Comparison of ENCODE assay signal across 26 mouse cellular contexts in the genomic region with DNA sequence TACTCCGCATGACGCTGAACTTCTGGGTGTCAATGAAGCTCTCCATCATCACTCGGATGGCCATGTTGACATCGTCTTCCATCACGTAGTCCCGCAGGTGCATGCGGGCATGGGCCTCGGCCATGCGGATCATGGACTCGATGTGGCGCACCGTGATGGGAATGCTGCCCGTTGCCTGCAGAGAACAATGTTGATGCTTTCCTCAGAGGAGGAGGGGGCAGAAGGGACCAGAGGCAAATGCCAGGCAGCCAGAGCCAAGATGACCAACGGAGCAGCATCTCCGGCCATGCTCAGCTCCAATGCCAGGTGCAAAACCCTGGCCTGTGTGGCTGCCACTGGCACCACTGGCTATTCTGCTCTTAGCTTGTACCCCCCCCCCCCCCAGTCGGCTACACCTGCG. TPM values are rescaled to one million over a fixed set of nuclear protein-coding genes. Genes with fewer than 3 reads are reported as not detected.
DNase-seq lines count a peak whose midpoint lies in the region; ATAC-seq and TF ChIP-seq lines count a peak whose summit lies in the region.
"Had no signal": no experiment of that assay in that cellular context is flagged by ENCODE, and none has a peak within 500 bp of the region (broad histone marks: within the 10 kb centered on the region; RNA-seq: fewer than 3 reads in every experiment).

No protein-coding gene starts in this region.

- no peak overlapping the region for H3K4me2 ChIP-seq in hindbrain, embryonic 13.5 days
- no peak overlapping the region for H3K4me2 ChIP-seq in neural tube, embryonic 15.5 days
- H3K4me2 ChIP-seq: embryonic facial prominence, embryonic 13.5 days; forebrain, embryonic 12.5 days; forebrain, embryonic 15.5 days; heart, embryonic 11.5 days; hindbrain, embryonic 14.5 days had no signal

- 98% methylated on average over 17 of the region's 17 CpGs for WGBS in hindbrain, embryonic 10.5 days
- WGBS in hindbrain, embryonic 13.5 days = 94% methylated on average over 17 of the region's 17 CpGs
- 96% methylated on average over 17 of the region's 17 CpGs for WGBS in neural tube, embryonic 15.5 days

- TF ChIP-seq CTCF in E14TG2a.4 (conservative IDR thresholded peaks at IDR 0.05; ENCODE audit: low read length) (no peak), ES-Bruce4 (IDR thresholded peaks at IDR 0.05; ENCODE audit: low read depth, low read length) (no peak)

- peaks cover 11% of the 10 kb centered on the region; the same call in 1 of the 2 replicates for H3K4me1 ChIP-seq in hindbrain, embryonic 10.5 days (replicated peaks)
- H3K4me1 ChIP-seq in hindbrain, embryonic 13.5 days (replicated peaks) = peaks cover 8% of the 10 kb centered on the region
- H3K4me1 ChIP-seq in E14TG2a.4 (replicated peaks; ENCODE audit: low read depth, low read length) = peaks cover 72% of the 10 kb centered on the region
- H3K4me1 ChIP-seq in ES-Bruce4 (ENCODE audit: control insufficient read depth, insufficient read depth, low read length) = peaks cover 4% of the 10 kb centered on the region
- H3K4me1 ChIP-seq in neural tube, embryonic 15.5 days = 0 out of 2 replicates have a peak, but pooled peaks cover 9% of the 10 kb centered on the region
- H3K4me1 ChIP-seq: embryonic facial prominence, embryonic 10.5 days; embryonic facial prominence, embryonic 13.5 days had no signal

- no peak for TF ChIP-seq POLR2A in ES-Bruce4 (IDR thresholded peaks at IDR 0.05; ENCODE audit: insufficient read depth, low read length)

- H3K9me3 ChIP-seq in hindbrain, embryonic 10.5 days = no peaks in the 10 kb centered on the region
- no peaks in the 10 kb centered on the region for H3K9me3 ChIP-seq in hindbrain, embryonic 13.5 days
- H3K9me3 ChIP-seq in E14TG2a.4 (ENCODE audit: low read length) (no peaks in the 10 kb centered on the region), ES-Bruce4 (replicated peaks; ENCODE audit: control insufficient read depth, insufficient read depth, low read length, poor library complexity, severe bottlenecking) (no peaks in the 10 kb centered on the region)
- no peaks in the 10 kb centered on the region for H3K9me3 ChIP-seq in neural tube, embryonic 15.5 days (replicated peaks)
- H3K9me3 ChIP-seq: embryonic facial prominence, embryonic 10.5 days; embryonic facial prominence, embryonic 13.5 days; forebrain, embryonic 12.5 days; forebrain, embryonic 15.5 days had no signal

- no peak for ATAC-seq in hindbrain, embryonic 13.5 days (ENCODE audit: low FRiP score)
- ATAC-seq in neural tube, embryonic 15.5 days (ENCODE audit: low FRiP score) = no peak
- ATAC-seq: activated CD4-positive, CD25-positive, alpha-beta regulatory T cell, adult 4 months; CD4-positive, CD25-positive, alpha-beta regulatory T cell, adult 4 months; forebrain, embryonic 15.5 days; hindbrain, postnatal 0 days; inflammation-experienced regulatory T-cells, adult 6 months had no signal

- TF ChIP-seq EP300 in ES-Bruce4 (IDR thresholded peaks at IDR 0.05; ENCODE audit: insufficient read depth, low read depth, low read length) = no peak

- no peak overlapping the region for H3K4me3 ChIP-seq in hindbrain, embryonic 10.5 days
- no peak overlapping the region for H3K4me3 ChIP-seq in hindbrain, embryonic 13.5 days
- H3K4me3 ChIP-seq in E14TG2a.4 (replicated peaks; ENCODE audit: low read length) = 0 out of 2 replicates have a peak overlapping the region, but pooled peaks have one; percentile 37
- H3K4me3 ChIP-seq in ES-Bruce4 (ENCODE audit: low read depth, low read length) = no peak overlapping the region
- H3K4me3 ChIP-seq in neural tube, embryonic 15.5 days (replicated peaks) = no peak overlapping the region
- H3K4me3 ChIP-seq: embryonic facial prominence, embryonic 10.5 days; embryonic facial prominence, embryonic 13.5 days; erythroblast, embryonic 14.5 days; forebrain, embryonic 12.5 days; forebrain, embryonic 15.5 days had no signal

- 0 out of 2 replicates have a peak overlapping the region, but pooled peaks have one; percentile 12 for H3K27ac ChIP-seq in hindbrain, embryonic 10.5 days
- no peak overlapping the region for H3K27ac ChIP-seq in hindbrain, embryonic 13.5 days
- peak overlapping the region; percentile 29 for H3K27ac ChIP-seq in ES-Bruce4 (ENCODE audit: insufficient read depth, low read length)
- no peak overlapping the region for H3K27ac ChIP-seq in neural tube, embryonic 15.5 days (replicated peaks)
- H3K27ac ChIP-seq: embryonic facial prominence, embryonic 10.5 days; embryonic facial prominence, embryonic 13.5 days; forebrain, embryonic 12.5 days; forebrain, embryonic 15.5 days; hindbrain, embryonic 14.5 days; hindbrain, postnatal 0 days had no signal

- H3K27me3 ChIP-seq in hindbrain, embryonic 10.5 days (ENCODE audit: insufficient read depth, poor library complexity, severe bottlenecking) = no peaks in the 10 kb centered on the region
- no peaks in the 10 kb centered on the region for H3K27me3 ChIP-seq in hindbrain, embryonic 13.5 days
- H3K27me3 ChIP-seq in E14TG2a.4 (ENCODE audit: insufficient read depth, low read length) (no peaks in the 10 kb centered on the region), ES-Bruce4 (ENCODE audit: control insufficient read depth, insufficient read depth, low read length, poor library complexity, severe bottlenecking) (no peaks in the 10 kb centered on the region)
- no peaks in the 10 kb centered on the region for H3K27me3 ChIP-seq in neural tube, embryonic 15.5 days (replicated peaks)
- H3K27me3 ChIP-seq: embryonic facial prominence, embryonic 13.5 days; forebrain, embryonic 12.5 days; forebrain, embryonic 15.5 days had no signal

- H3K36me3 ChIP-seq in hindbrain, embryonic 10.5 days = peaks cover 98% of the 10 kb centered on the region
- peaks cover 56% of the 10 kb centered on the region for H3K36me3 ChIP-seq in hindbrain, embryonic 13.5 days
- H3K36me3 ChIP-seq in E14TG2a.4 (ENCODE audit: insufficient read depth, low read length) (peaks cover 99% of the 10 kb centered on the region), ES-Bruce4 (ENCODE audit: control insufficient read depth, insufficient read depth, low read length, poor library complexity, severe bottlenecking) (peaks cover 76% of the 10 kb centered on the region)
- H3K36me3 ChIP-seq in neural tube, embryonic 15.5 days = peaks cover 19% of the 10 kb centered on the region

- H3K9ac ChIP-seq in hindbrain, embryonic 13.5 days = no peak overlapping the region
- no peak overlapping the region for H3K9ac ChIP-seq in ES-Bruce4 (ENCODE audit: low read depth, poor library complexity, severe bottlenecking)
- H3K9ac ChIP-seq in neural tube, embryonic 15.5 days (replicated peaks) = no peak overlapping the region
- H3K9ac ChIP-seq: embryonic facial prominence, embryonic 13.5 days; forebrain, embryonic 12.5 days; forebrain, embryonic 15.5 days; hindbrain, embryonic 14.5 days had no signal

- DNase-seq in hindbrain, embryonic 10.5 days (ENCODE audit: low spot score) = no peak
- no peak for DNase-seq in adrenal gland, postnatal 14 days
- DNase-seq: adrenal gland, adult 8-10 months; adrenal gland, postnatal 36 days; cerebellum, adult 2 months; cerebellum, adult 9-11 months; cerebellum, postnatal 36 days; embryo, embryonic 11 days; gastrocnemius, postnatal 10 days; heart, adult 11 months; kidney, adult 11 months had no signal

RNA-seq across cellular contexts. Expression of a gene that starts 9.8 kb away (rescaled TPM):
- polyA plus RNA-seq in hindbrain, embryonic 10.5 days (2016; fragmentation: Nextera tagmentation; extraction: Ambion mirVana) = 81.1 and 182 TPM in 2 replicates
- polyA plus RNA-seq in hindbrain, embryonic 13.5 days (2015; fragmentation: Nextera tagmentation; extraction: Ambion mirVana) = 546 and 595 TPM in 2 replicates
- 0.81 and 1.2 TPM in 2 replicates for polyA plus RNA-seq in ES-Bruce4 (2011; ENCODE audit: insufficient read depth, insufficient read length, low read depth, missing spikeins)
- 504 and 640 TPM in 2 replicates for polyA plus RNA-seq in neural tube, embryonic 15.5 days (2015; fragmentation: Nextera tagmentation; extraction: Ambion mirVana)
- 24.4 and 27.2 TPM in 2 replicates for total RNA-seq in adrenal gland, postnatal 14 days (2021)
- polyA plus RNA-seq: activated CD4-positive, CD25-positive, alpha-beta regulatory T cell, adult 4 months; inflammation-experienced regulatory T-cells, adult 6 months had no signal

RNA-seq across cellular contexts. Expression of a gene that starts 13.9 kb away (rescaled TPM):
- polyA plus RNA-seq in hindbrain, embryonic 10.5 days (2016; fragmentation: Nextera tagmentation; extraction: Ambion mirVana) = 222 and 292 TPM in 2 replicates
- polyA plus RNA-seq in hindbrain, embryonic 13.5 days (2015; fragmentation: Nextera tagmentation; extraction: Ambion mirVana) = 43.0 and 43.7 TPM in 2 replicates
- polyA plus RNA-seq in ES-Bruce4 (2011; ENCODE audit: insufficient read depth, insufficient read length, low read depth, missing spikeins) = 117 and 120 TPM in 2 replicates
- polyA plus RNA-seq in neural tube, embryonic 15.5 days (2015; fragmentation: Nextera tagmentation; extraction: Ambion mirVana) = 20.5 and 52.5 TPM in 2 replicates
- total RNA-seq in adrenal gland, postnatal 14 days (2021) = 53.9 and 60.2 TPM in 2 replicates

RNA-seq across cellular contexts. Expression of a gene that starts 17.4 kb away (rescaled TPM):
- polyA plus RNA-seq in hindbrain, embryonic 10.5 days (2016; fragmentation: Nextera tagmentation; extraction: Ambion mirVana) = 60.5 and 62.3 TPM in 2 replicates
- 73.6 and 78.8 TPM in 2 replicates for polyA plus RNA-seq in hindbrain, embryonic 13.5 days (2015; fragmentation: Nextera tagmentation; extraction: Ambion mirVana)
- polyA plus RNA-seq in ES-Bruce4 (2011; ENCODE audit: insufficient read depth, insufficient read length, low read depth, missing spikeins) = 17.4 and 24.2 TPM in 2 replicates
- polyA plus RNA-seq in neural tube, embryonic 15.5 days (2015; fragmentation: Nextera tagmentation; extraction: Ambion mirVana) = 88.1 and 91.7 TPM in 2 replicates
- 73.2 and 73.8 TPM in 2 replicates for total RNA-seq in adrenal gland, postnatal 14 days (2021)

RNA-seq across cellular contexts. Expression of a gene that starts 42.9 kb away (rescaled TPM):
- 27.2 and 27.5 TPM in 2 replicates for polyA plus RNA-seq in hindbrain, embryonic 10.5 days (2016; fragmentation: Nextera tagmentation; extraction: Ambion mirVana)
- 36.3 and 38.2 TPM in 2 replicates for polyA plus RNA-seq in hindbrain, embryonic 13.5 days (2015; fragmentation: Nextera tagmentation; extraction: Ambion mirVana)
- polyA plus RNA-seq in ES-Bruce4 (2011; ENCODE audit: insufficient read depth, insufficient read length, low read depth, missing spikeins) = 16.7 and 18.3 TPM in 2 replicates
- polyA plus RNA-seq in neural tube, embryonic 15.5 days (2015; fragmentation: Nextera tagmentation; extraction: Ambion mirVana) = 42.4 and 45.4 TPM in 2 replicates
- 22.7 and 30.5 TPM in 2 replicates for total RNA-seq in adrenal gland, postnatal 14 days (2021)

Comparison
In these comparisons a context has a peak if more than half of its experiments do, and no peak if none do; other contexts are left out.
1. H3K27ac ChIP-seq: peak in hindbrain, embryonic 10.5 days (single experiment) and ES-Bruce4 (single experiment); none in hindbrain, embryonic 13.5 days (single experiment) and neural tube, embryonic 15.5 days (single experiment).
2. RNA of a gene that starts 9.8 kb away (polyA plus RNA-seq): 504 to 640 TPM in neural tube, embryonic 15.5 days, 546 to 595 TPM in hindbrain, embryonic 13.5 days and 81.1 to 182 TPM in hindbrain, embryonic 10.5 days; 0.81 to 1.2 TPM in ES-Bruce4; every median in the first group is over 10 times any median in the second.